Mouse (Mus musculus): ENCODE measurements around the gene Cacng3.

The Cacng3 gene

DNA sequence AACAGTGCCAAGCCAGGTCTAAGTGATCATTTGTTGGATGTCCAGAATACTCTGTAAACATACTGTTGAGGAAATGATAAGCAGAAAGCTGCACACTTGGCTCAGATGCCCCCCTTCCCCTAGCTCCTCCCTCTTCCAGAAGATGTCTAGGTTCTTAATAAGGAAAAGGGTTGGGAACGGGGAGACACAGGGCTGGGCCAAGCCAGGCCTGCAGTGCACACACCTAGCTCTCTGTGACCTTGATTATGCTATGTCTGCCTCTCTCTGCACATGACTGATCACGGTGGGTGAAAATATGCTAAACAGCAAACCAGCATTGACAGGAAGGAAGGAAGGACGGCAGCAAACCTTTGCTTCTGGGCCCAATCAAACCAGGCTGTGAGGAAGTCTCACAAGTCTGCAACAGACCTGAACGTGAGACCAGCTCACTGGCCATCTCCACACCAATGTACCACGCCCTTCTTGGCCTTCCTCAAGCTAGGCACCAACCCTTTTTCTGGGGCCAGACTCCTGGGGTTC lies 53.1 kb downstream of the Cacng3 start:
- no peak for DNase-seq (ENCODE audit: low spot score)

DNA sequence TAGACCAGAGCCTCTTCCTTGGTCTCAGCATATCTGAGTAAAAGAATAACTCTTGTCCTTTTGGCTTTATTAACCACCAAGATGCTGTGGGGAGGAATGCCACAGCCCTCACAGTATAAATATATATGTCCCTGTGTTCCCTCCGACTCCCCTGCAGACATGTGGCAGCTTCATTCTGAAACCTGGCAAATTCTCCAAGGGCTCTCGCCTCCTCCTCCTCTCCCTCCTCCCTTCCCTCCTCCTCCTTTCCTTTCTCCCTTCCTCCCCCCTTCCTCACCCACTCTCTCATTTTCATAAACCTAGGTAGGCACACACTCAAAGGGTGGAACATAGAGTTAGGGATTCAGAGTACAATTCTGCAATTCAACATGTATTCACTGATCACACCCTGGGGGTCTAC lies 56.1 kb downstream of the Cacng3 start:
- DNase-seq (ENCODE audit: low spot score), result no peak

DNA sequence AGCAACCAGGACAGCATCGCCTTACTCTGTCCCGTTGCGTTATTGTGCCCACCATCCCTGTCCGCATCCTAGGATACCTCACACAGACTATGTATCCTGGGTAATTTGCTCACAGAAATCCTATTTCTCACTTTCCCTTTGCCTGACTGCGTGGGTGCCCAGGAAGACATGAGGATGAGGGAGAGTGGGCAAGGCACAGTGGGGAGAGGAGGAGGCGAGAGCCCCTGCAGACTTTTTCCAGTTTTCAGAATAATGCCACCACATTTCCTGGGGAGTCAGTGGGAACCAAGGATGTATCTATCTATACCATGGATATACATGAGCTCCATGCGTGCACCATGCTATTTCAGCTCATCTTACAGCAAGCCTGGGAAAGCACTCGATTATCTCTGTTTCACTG lies 57.9 kb downstream of the Cacng3 start:
- no peak for DNase-seq (ENCODE audit: low spot score)

DNA sequence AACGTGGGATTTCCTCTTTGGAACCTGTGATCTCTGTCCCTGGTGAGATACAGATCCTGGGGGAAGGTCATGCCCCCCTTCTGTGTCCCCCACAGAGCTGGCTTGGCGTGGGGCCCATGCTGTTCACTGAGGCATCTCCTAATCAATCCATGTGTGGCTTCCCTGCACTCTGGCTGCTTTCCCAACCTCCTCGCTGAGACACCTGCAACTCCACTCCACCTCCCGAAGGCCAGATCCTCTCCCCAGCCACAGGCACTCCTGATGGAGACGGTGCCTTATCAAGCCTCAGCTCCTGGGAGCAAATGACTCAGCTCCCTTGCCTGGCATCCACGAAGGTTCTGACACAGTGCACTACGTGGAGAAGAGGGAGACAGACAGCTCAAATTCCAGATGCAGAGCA lies 58.6 kb downstream of the Cacng3 start:
- DNase-seq (ENCODE audit: low spot score), result no peak

DNA sequence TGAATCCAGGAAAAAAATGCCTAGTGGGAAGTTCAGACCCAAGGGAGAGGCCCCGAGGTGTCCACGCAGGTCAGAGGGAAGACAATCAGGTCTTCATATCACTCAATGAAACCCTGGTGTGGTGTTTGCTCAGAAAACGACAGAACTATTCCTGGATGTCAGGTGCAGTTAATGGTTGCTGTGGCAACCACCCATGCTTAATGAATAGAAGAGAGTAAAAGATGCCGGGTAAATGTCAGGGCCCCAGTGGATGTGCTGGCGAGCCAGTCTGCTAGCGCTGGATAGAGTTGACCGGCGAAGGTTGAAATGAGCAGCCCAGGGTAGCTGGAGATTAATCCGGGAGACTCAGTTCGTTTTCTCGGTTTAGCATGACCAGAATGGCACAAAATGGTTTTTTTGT lies 65.0 kb downstream of the Cacng3 start:
- DNase-seq (ENCODE audit: low spot score), result no peak

DNA sequence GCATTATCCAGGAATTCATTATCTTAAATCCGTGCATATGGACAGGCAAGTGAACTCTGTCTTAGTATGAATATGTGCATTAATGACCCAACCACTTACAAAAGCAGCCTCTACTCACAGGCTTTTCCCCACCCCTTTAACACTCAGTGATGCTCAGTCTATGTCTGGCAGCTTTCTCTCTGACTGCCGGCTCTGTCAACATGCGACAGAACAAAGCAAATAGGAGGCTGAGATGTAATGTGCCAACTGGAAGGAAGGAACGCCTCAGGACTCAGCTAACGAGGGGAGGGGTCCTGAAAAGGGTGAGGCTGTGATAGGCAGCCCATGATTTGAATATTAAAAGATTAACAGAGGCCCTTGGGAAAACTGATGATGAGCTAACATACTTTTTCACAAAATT lies 68.2 kb downstream of the Cacng3 start:
- no peak for DNase-seq (ENCODE audit: low spot score)

DNA sequence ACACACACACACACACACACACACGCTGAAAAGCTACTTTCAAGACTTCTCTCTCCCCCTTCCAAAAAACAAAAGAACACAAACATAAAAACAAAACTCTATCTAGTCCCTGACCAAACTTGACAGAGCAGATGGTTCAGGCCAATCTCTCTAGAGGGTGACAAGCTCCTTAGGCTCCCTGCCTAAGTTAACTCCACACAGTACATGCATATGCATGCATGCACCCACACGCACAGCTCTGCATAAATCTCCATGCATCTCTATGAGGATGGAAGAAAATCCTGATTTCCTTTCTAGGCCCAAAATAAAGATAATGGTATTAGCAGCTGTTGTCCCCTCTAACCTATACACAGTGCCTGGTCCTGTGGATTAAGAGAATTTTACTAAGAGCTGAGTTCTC lies 70.4 kb downstream of the Cacng3 start:
- DNase-seq (ENCODE audit: low spot score), result no peak

DNA sequence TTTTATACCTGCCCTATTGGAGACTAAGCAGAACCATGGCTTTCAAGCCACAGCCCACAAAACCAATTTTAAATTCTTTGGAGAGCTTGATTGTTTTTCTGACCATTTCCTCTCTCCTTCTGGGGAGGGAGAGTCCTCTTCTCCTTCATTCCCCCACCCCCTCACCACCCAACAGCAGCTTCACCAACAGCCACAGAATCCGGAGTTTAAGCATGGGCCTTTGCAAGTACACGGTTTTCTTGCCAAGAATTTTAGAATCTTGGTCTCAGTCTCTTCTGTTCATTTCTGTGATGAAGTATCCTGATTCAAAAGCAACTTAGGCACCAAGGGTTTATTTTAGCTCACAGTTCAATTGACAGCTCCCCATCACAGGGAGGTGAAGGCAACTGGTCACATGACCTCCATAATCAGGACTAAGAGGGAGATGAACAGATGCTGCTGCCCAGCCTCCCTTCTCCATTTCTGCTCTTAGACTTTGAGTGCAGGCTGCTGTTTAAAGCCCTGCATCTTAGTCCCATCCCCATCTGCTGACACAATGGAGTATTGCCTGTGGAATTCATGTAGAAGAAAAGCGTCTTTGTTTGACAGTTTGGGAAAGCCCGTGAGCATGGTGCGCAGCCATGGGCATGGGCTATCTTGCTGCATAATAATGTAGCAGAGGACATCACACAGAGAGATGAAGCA lies 85.8 kb downstream of the Cacng3 start:
- no peak for DNase-seq (ENCODE audit: low spot score)

DNA sequence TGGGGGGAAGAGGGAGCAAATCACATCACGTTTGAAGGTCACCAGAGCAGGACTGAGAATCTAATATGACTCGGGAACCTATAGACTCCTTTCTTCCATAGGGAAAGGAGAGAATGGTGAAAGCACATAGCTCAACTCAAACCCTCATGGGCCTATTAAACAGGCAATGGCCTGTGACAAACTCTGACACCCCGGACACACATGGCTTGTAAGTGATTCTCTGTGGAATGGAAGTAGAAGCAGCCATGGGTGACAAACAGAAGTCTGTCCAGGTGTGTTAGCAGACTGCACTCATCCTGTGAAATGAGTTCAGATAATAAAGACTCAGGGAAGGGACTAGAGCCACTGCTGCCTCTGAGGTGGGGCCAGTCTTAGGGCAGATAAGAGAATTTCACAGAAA lies 88.4 kb downstream of the Cacng3 start:
- no peak for DNase-seq (ENCODE audit: low spot score)

DNA sequence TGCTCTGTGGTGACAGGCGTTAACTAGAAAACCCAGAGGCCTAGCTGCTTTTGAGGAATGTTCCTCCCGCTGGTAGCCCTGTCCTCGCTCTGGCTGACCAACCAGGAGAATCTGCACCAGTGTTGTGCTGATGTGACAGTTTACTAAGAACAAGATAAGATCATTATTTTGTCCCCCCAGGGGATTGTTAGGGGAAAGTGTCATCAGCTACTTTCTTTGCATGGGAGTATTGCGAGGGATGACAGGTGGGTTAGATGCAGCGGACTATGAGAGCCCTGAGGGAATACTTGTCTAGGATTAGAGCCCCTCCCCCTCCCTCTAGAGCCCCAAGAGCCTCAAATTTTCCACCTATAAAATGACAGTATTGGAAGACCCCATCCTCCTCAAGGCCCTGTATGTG lies 94.2 kb downstream of the Cacng3 start:
- no peak for DNase-seq (ENCODE audit: low spot score)

DNA sequence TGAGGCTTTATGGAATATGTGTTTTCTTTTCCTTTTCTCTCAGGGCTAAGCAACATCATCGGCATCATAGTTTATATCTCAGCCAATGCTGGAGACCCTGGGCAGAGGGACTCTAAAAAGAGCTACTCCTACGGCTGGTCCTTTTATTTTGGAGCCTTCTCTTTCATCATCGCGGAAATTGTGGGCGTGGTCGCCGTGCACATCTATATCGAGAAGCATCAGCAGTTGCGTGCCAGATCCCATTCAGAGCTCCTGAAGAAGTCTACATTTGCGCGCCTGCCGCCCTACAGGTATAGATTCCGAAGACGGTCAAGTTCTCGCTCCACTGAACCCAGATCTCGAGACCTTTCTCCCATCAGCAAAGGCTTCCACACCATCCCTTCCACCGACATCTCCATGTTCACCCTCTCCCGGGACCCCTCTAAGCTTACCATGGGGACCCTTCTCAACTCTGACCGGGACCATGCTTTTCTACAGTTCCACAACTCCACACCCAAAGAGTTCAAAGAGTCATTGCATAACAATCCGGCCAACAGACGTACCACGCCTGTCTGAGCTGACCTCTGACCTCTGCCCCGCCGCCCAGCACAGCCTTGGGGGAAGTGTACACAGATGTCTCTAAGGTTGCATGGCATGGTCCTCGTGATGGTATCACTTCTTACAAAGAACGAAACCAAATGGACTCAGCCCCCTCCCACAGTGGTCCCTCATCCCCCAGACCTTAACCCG lies 98.2 kb downstream of the Cacng3 start:
- no peak for DNase-seq (ENCODE audit: low spot score)

DNA sequence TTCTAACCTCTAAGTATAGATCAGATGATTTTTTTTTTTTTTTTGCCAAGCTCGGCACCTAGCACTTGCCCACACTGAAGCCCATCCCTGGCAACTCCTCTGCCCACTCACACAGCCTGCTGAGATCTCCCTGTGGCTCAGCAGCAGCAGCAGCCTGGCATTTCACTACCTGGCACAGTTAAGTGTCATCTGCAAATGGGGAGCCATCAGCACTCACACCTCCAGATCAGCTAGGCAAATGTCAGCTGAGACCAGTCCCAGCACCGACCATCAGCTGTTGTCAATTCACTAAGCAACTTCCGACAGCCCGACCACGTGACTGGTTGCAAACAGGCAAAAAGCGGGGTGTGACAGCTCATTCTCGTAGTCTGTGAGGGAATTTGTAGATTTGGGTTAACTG lies 109.3 kb downstream of the Cacng3 start:
- DNase-seq (ENCODE audit: low spot score), result no peak

DNA sequence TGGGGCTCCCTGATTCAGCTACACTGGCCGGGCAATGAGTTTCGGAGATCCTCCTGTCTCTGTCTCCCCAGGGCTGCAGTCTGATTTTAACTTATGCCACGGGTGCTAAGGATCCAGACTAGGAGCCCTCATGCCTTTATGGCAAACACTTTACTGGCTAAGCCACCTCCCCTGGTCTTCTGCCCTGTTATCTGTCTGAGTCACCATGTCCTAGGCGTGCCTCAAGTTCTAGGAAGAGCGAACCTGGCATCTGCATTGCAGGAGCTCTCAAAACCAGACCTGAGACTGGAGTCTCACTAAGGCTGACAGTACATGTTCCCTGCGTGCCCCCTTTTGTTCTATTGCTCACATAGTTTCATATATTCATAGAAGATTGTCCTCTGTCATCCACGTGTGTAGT lies 119.6 kb downstream of the Cacng3 start:
- DNase-seq (ENCODE audit: low spot score), result no peak

DNA sequence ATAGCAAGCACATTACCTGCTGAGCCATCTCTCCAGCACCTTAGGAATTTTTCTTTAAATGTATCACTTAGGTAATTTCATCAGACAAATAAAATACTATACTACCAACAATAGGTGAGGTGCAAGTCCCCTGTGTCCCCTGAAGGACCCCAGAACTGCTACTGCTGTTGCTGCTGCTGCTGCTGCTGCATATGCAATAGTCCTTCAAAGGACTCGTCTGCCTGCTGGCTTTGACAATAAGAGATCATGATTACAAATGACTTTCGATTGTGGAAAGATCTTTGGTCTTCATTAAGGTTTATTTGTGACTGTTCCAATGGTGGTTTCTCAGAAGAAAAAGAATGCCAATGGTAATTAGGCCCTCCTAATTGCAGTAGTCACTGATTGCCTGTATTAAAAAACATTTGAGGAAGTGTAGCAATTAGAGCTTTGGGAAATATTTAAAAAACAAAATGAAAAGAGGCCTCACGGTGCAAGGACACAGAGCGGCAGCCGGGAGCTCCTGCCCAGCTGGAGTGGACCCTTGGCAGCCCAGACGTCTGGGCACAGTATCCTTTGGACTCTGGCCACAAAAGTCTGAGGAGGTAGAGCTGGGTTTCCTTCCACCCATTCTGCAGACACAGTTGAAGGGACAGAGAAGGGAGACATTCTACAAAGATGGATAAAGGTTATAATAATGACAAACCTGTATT lies 123.5 kb downstream of the Cacng3 start:
- no peak for DNase-seq (ENCODE audit: low spot score)

DNA sequence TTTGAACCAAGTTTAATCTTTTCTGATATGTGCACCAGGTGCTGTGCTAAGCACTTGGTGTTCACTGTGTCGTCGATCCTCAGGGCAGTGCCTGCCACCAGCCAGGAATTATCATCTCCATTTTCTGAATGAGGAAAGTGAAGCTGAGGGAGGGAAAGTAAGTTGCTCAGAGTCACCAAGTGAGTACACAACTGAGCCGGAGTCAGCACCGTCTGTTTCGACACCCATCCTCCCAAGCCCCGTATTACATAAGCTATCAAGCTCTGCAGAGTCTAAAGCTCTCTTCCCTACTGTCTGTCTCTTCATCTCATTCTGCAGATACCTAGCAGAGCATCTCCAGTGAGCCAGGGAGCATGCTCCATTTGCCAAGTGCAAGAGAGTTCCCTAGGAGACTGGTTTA lies 124.8 kb downstream of the Cacng3 start:
- DNase-seq (ENCODE audit: low spot score), result no peak

DNA sequence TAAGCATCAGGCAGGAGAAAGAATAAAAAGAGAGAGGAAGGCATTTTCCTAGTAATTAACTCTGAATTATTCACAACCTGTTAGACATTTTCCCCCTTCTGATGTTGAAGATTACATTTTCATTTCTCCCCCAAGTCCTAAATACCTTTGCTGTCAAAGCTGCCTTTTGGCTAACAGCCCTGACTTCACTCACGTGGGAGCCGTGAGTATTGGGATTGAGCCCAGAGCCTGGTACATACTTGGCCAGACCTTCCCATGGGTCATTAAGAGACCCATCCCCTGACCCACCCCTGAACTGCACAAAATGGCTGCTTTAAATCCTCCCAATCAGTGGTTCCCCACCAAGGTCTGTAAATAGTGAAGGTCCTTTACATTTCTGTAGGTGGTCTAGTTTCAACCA lies 130.5 kb downstream of the Cacng3 start:
- DNase-seq (ENCODE audit: low spot score), result no peak

DNA sequence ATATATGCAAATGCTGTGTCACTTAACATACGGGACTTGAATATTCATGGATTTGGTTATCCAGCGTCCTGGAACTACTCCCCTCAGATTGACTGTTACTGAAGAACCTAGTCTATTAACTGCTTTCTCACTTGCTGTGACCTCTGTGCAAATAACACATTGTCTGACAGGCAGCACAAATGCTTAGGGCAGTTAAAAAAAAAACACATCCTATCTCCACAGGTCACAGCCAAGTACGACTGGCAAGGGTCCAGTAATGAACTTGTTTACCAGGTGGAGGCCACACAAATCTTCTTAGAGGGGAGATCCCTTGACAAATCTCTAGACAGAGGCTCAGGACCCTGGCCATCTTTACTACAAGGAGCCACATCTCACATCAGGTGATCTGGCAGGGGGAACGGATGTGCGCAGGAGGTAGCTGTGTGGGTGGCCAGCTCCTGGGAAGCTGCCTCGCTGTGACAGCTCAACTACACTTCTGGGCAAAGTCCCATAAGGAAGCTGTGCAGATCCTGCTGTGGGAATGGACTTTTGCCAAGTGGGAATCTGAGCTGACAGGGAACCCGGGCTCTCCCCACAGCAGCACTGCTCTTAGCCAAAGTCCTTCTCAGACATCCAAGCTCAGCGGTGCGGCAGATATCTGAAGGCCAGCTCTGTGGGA lies 133.7 kb downstream of the Cacng3 start:
- DNase-seq (ENCODE audit: low spot score), result no peak

DNA sequence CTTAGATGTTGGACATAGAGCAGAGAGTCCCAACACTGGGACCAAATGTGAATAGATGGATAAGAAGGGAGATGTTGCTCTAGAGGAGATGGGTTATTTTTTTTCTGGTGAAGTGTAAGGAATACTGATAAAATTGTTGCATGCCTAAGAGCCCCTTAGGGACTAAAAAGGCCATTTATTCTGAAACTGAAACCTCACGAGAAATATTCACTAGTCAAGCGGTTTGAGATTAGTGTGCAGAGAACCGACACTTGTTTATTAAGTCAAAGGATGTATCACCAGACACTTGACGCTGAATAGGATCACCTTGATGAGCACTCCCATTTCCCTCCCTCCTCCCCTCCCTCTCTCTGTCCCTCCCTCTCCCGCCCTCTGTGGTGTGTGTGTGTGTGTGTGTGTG lies 136.2 kb downstream of the Cacng3 start:
- no peak for DNase-seq (ENCODE audit: low spot score)

DNA sequence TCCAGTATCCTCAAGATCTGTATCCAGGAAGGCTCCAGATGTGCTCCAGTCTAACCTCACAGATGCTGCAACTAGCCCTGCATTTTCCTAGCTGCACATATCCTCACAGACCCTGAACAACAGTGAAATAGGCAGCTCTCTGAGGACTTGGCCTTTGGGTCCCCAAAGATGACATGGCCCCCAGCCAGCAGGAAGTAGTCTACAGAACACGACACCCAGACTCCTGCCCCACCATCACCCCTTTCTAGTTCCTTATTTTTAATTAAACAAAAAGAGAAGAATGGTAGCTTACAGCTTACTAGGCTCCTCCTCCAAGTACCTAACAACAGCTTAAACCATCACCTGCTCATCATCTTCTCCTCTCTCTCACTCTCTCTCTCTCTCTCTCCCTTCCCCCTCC lies 143.4 kb downstream of the Cacng3 start:
- DNase-seq (ENCODE audit: low spot score), result no peak

DNA sequence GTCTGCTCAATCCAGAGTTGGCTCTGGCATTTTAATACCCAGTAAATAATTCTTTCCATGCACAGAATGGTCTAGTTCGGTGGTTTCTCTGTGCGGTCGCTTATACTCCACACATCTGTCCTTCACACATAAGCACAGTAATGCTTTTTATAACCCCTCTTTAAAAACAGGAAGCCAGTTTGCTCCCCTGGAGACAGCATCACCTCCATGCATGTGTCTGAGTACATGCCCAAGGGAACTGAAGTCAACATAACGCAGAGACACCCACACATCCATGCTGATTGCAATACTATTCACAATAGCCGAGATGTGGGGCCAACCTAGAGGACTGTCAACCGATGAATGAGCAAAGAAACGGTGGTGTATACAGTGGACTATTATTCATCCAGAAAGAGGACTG lies 147.3 kb downstream of the Cacng3 start:
- DNase-seq (ENCODE audit: low spot score), result no peak

Measured in T-cell, adult 2 months (primary cell).